Mouse (Mus musculus) kidney, postnatal 10 days (tissue): ENCODE data around the gene Iglon5.

ENCODE experiments used
- DNase-seq: peaks from one replicate; pipeline ENCODE4 v3.0.0; 2021; ENCODE audit warnings: mixed read lengths

The Iglon5 gene

GRCm38 (mm10) chr7:43464864-43465343 lies 25.0 kb downstream of the Iglon5 start:
- DNase-seq: peak; percentile 41

GRCm38 (mm10) chr7:43463976-43464375 lies 25.9 kb downstream of the Iglon5 start:
- no peak for DNase-seq

DNA sequence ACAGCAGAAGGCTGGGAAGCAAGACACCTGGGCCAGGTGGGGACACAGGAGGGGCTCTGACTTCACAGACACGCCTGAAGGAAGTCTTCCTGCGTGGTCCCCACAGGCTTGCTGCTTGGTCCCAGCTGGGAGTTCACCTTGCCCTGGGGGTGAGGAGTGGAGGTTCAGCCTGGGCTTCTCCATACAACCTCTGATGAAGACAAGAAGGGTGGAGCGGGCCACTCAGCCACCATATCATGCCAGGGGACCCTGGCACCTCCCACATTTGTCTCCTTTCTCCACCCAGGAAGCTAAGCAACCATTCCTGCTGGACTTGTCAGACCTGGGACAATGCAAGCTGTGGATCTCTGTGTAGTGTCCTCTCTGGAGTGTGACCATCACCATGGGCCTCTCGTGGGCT lies 27.0 kb downstream of the Iglon5 start, which contains the start of gene Vsig10l:
Vsig10l (plus strand) TSS at position 301 of the 400 bp plus-strand sequence.
- no peak for DNase-seq

DNA sequence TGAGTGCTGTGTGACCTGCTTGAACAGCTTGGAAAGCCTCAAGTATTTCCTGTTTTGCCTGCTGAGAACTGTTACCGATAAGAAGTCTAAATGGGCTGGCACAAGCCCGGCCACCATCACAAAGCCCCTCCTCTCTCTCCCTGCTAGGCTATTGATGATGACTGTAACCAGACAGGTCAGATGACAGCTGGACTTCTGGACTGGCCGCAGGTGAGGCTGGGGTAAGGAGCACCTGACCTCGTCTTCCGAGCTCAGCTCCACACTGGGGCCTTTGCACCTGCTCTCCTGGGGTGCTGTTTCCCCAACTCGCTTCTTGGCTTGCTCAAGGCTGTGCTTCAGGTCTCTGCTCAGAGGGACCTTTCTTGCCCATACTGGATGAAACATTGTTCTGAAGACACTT lies 35.5 kb downstream of the Iglon5 start:
- no peak for DNase-seq

GRCm38 (mm10) chr7:43453599-43454355 lies 36.1 kb downstream of the Iglon5 start:
- DNase-seq: peak; percentile 55

DNA sequence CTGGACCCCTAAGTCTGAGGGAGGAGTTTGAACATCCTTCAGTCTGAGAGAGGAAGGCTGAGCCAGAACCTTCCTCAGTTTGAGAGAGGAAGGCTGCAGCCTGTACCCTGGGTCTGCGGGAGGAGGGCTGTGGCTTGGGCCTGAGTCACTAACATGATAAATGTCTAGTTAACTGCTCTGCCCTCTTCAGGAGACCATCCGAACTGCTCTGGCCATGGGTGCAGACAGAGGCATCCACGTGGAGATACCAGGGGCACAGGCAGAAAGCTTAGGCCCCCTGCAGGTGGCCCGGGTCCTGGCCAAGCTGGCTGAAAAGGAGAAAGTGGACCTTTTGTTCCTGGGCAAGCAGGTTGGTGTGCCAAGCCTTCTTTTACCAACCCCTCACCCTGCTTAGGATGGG lies 37.3 kb downstream of the Iglon5 start:
- DNase-seq: peak; percentile 40

GRCm38 (mm10) chr7:43451726-43452125 lies 38.1 kb downstream of the Iglon5 start:
- DNase-seq: no peak

DNA sequence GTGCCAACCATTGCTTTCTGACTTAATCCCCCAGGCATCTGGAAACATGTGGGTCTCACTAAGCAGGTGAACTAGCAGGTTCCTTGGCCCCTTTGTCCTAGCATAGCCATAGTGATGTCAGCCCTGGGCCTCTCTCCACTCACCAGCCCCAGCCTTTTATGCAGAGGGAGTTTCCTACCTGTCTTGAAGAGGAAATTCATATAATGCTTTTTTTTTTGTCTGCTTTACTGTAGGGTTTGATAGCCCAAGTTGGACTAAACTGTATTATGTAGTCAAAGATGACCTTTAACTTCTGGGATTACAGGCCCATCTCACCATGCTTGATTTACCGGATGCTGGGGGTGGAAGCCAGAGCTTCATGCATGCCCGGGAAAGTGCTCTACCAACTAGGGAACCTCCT lies 40.1 kb downstream of the Iglon5 start:
- DNase-seq: no peak

GRCm38 (mm10) chr7:43448246-43448645 lies 41.6 kb downstream of the Iglon5 start:
- DNase-seq: peak; percentile 31

DNA sequence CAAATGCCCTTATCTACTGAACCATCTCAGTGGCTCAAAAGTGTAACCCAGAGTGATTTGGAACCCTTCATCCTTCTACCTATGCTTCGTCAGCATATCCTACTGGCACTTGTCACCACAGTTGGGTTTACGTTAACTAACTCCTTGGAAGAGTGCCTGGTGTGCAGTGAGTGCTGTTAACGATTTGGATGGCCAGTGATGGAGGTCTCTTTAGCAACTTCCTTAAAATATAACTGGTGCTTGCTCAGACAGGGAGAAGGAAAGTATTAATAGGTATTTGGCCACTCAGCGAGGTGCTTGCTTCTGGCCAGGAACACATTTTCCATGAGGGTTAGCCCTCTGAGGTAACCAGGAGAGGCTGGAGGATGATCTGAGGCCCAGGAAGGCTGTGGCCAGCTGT lies 42.1 kb downstream of the Iglon5 start:
- no peak for DNase-seq

DNA sequence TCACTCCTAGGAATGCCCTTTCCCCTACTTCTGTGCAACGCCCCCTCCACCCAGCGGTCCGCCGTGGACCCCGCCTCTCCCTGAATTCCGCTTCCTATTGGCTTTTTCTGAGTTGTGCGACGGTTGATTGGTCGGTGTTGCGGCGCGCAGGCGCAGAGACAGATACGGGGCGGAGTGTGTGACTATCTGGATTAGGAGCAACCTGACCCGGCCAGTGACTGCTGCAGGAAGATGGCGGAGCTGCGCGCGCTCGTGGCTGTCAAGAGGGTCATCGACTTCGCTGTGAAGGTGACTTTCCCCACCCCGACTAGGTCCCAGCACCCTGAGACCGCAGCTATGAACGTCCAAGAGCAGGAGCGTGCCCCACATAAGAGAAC lies 46.0 kb downstream of the Iglon5 start, which contains the start of the genes Etfb and Gm45233:
Etfb (plus strand) TSS at position 167 of the 377 bp plus-strand sequence.
Gm45233 (plus strand) TSS at position 212 of the 377 bp plus-strand sequence.
- peak; percentile 97 for DNase-seq

DNA sequence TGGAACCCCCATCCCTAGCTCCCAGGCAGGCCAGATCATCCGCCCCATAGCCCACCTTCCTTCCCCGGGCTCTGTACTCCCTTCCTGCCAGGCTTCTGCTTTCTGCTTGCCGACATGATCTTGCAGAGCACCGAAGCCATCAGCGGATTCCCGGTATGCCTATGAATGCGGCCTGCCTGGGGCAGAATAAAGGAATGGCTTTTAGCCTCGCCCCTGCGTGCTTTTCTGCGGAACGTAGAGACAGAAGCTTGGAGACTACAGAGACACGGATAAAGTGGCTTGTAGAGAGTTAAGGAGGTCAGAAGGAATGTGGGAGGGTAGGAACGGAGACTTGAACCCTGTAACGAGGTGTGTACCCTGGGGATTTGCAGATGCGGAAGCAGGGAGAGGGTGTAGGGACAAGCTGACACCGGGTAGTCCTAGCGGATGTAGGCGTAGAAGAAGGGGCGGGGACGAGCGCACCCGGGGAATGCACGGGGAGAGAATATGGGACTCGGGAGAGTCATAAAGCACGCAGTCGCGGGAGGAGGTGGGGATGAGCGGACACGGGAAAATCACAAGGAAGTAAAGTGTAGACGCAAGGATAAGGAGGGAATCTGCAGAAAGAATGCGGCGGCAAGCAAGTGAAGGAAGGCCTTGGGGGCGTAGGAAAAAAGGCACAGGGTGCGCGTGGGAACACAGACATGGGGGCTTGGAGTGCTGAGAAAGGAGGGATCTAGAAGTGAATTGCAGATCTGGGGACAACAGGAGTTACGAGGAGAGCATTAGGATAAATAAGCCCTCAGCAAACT lies 46.6 kb downstream of the Iglon5 start:
- DNase-seq: peak; percentile 91

- peak; percentile 40 for DNase-seq
Observed at GRCm38 (mm10) chr7:43442684-43443083, 47.2 kb downstream of the Iglon5 start.

DNA sequence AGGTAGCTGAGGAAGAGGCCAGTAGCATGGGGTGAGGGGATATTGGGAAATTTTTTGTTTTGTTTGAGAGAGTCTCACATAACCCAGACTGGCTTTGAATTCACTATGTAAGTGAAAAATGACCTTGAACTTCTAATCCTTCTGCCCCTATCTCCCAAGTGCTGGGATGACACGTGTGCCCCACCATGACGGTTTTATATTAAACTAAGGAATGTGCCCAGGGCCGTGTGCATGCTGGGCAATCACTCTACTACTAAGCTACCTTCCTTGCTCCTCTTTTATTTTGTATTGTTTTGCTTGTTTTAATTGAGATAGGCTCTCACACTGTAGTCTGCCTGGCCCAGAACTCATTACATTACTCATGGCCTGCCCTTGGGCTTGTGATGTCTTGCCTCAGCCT lies 48.8 kb downstream of the Iglon5 start:
- DNase-seq: no peak

DNA sequence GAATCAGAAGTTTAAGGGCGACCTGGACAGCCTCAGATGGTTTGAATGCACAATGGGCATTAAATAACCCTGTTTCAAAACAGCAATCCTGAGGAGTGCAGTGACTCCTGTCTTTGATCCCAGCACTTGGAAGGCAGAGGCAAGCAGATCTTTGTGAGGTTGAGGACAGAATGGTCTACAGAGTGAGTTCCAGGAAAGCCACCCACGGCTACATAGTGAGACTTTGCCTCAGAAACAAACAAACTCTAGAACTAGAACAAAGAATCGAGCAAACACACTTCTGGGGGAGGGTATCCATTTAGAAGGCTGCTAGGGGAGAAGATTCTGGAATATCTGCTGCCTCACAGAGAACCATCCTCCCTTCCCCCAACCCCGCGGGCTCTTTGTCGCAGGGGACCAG lies 49.4 kb downstream of the Iglon5 start, which contains the start of gene Cldnd2:
Cldnd2 (plus strand) TSS at position 301 of the 400 bp plus-strand sequence.
- no peak for DNase-seq

DNA sequence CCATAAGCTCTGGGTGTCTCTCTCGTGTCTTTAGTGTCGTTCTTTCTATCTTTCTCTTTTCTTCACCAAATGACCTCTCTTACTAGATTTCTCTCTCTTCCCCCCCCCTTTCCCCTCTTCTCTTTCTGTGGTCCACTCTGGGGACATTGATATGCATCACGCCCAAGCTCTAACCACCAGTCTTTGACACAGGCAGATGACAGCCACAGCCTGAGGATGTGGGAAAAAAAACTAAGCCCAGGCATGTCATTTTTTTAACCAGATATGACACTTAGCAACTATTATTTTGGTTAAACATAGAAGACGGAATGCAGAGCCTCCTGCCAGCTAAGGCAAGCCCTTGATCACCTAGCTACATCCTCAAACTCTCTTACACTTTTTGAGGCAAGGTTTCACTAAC lies 51.3 kb downstream of the Iglon5 start:
- no peak for DNase-seq

DNA sequence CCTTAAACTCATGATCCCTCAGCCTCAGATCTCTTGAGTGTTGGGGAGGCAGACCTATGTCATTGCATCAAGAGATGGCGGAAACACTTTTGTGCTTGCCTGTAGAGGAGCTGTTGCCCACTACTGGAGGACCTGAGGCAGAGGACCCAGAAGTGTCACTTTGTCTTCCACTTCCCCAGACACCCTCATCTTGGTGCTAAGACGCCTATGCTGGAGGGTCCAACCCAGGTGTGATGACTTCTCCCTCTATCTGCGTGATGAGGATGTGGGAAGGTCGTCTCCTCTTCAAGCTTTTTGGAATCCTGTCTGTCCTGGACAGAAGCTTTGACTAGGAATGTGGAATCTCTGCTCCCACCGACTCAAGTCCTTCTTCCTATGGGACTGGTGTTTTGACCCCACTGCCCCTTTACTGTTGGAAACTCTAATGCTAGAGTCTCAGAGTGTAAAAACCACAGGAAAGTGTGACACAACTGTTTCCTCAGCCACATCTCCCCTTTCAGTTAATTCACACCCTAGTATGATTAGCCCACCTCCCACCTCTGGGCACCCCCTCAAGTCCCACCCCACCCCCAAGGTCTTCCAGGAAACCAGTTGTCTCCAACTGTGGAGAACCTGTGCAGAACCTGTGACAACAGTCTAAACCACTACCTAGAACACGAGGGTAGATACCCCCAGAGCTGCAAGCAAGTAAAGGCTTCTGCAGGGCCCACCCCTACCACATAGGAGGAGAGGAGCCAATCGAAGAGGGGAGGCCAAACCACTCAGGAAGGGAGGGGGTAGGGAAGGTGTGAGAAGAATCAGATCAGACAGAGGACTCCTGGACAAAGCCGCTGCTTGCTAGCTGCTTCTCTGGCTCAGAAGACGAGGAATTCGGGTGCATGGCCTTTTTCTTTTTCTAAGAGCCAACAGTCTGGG lies 53.3 kb downstream of the Iglon5 start, which contains the start of gene Nkg7:
Nkg7 (plus strand) TSS at position 733 of the 915 bp plus-strand sequence.
- no peak for DNase-seq

DNA sequence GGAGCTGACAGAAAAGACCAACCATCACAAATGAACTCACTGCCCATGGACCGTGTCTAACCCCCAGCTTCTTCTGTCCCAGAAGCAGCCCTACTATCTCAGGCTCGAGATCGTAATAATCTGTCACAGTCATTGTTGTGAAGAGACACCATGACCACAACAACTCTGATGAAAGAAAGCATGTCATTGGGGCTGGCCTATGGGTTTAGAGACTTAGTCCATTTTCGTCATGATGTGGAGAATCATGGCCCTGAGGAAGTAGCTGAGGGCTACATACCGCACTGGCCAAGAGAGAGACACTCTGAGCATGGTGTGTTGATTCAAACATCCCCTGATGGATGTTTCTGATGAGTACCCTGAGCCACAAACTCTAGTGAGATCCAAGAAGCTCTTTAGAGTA lies 55.2 kb downstream of the Iglon5 start:
- DNase-seq: no peak

DNA sequence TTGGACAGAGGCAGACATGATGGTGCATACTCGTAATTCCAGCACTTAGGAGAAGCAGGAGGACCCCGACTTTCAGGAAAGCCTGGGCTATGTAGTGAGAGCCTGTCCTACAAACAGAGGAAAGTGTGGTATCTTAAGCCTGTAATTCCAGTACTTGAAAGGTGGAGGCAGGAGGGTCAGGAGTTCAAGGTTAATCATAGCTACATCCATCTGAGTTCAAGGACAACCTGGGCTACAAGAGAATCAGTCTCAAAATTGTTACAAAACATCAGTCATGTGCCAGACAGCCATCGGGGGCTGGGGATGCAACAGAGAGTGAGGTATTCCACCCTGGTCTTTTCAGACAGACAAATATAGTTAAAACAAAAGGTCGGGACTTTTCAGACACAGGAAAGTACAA lies 57.0 kb downstream of the Iglon5 start:
- no peak for DNase-seq

DNA sequence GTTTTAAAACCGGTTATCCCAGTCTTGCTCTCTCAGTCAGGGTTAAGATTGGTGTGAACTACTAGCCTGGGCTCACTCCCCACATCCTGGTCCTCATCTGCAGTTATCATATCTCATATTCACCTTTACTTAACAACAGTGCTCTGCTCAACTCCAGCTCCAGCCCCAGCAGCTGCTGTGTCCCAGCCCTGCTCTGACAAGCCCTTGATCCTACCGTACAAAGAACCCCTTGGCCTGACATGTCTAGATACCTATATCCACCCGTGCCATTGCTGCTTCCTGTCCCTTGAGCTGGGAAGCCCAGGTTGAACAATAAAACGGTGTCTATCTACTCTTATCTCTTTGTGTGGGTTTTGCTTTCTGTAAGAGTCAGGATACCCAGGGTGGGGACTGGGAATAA lies 60.4 kb downstream of the Iglon5 start:
- DNase-seq: no peak

- DNase-seq: no peak
Observed at GRCm38 (mm10) chr7:43427406-43427805, 62.5 kb downstream of the Iglon5 start, which contains the start of gene Lim2. TSS of gene Lim2 (plus strand) at chr7:43427670.

GRCm38 (mm10) chr7:43423991-43424625 lies 65.8 kb downstream of the Iglon5 start:
- no peak for DNase-seq
